Mouse (Mus musculus) left cerebral cortex, adult 11 months (tissue): Measurements from ENCODE around the gene Bco2.
A peak's percentile ranks its signal among the peaks of the same experiment; 100 is the strongest.

Experiments
- DNase-seq: peaks from one replicate; pipeline ENCODE4 v3.0.0; 2022; ENCODE audit warnings: low spot score

Gene Bco2

GRCm38 (mm10) chr9:50555094-50555446 is at the start of gene Bco2:
Bco2 (minus strand) TSS chr9:50555181.
- DNase-seq, result no peak

- no peak for DNase-seq
These were observed 49.4 kb upstream of the Bco2 start for GRCm38 (mm10) chr9:50604338-50604737.

- no peak for DNase-seq
These were observed 49.0 kb upstream of the Bco2 start for GRCm38 (mm10) chr9:50603998-50604324.

GRCm38 (mm10) chr9:50603189-50603997 is 48.4 kb upstream of the Bco2 start, which contains the start of the genes Sdhd and Timm8b:
Sdhd (minus strand) TSS chr9:50603812.
Timm8b (plus strand) TSS chr9:50603910.
- peak; percentile 93 for DNase-seq

GRCm38 (mm10) chr9:50602055-50602845 is 47.3 kb upstream of the Bco2 start:
- DNase-seq, result no peak

- DNase-seq, result no peak
These were observed 46.6 kb upstream of the Bco2 start for GRCm38 (mm10) chr9:50601536-50601935.

- no peak for DNase-seq
These were observed 42.0 kb upstream of the Bco2 start for GRCm38 (mm10) chr9:50596973-50597372.

- no peak for DNase-seq
These were observed 39.9 kb upstream of the Bco2 start for GRCm38 (mm10) chr9:50594794-50595417.

- no peak for DNase-seq
These were observed 38.6 kb upstream of the Bco2 start for GRCm38 (mm10) chr9:50593544-50593943.

- DNase-seq, result no peak
These were observed 38.0 kb upstream of the Bco2 start for GRCm38 (mm10) chr9:50592955-50593354.

GRCm38 (mm10) chr9:50590856-50591518 is 36.0 kb upstream of the Bco2 start:
- no peak for DNase-seq

- DNase-seq, result no peak
These were observed 32.0 kb upstream of the Bco2 start for GRCm38 (mm10) chr9:50586955-50587354.

GRCm38 (mm10) chr9:50585145-50585818 is 30.3 kb upstream of the Bco2 start:
- no peak for DNase-seq

- DNase-seq, result no peak
These were observed 25.4 kb upstream of the Bco2 start for GRCm38 (mm10) chr9:50580370-50580769.

- DNase-seq, result no peak
These were observed 14.9 kb upstream of the Bco2 start for GRCm38 (mm10) chr9:50569599-50570525.

GRCm38 (mm10) chr9:50567881-50568280 is 12.9 kb upstream of the Bco2 start:
- no peak for DNase-seq

- no peak for DNase-seq
These were observed 12.4 kb upstream of the Bco2 start for GRCm38 (mm10) chr9:50567372-50567771.

- no peak for DNase-seq
These were observed 11.0 kb upstream of the Bco2 start for GRCm38 (mm10) chr9:50565940-50566339.

GRCm38 (mm10) chr9:50565173-50565572 is 10.2 kb upstream of the Bco2 start:
- no peak for DNase-seq

GRCm38 (mm10) chr9:50561918-50562360 is 7.0 kb upstream of the Bco2 start:
- DNase-seq, result no peak
